Mouse (Mus musculus): Measurements from ENCODE around the gene Vegfa.

Vegfa gene

DNA sequence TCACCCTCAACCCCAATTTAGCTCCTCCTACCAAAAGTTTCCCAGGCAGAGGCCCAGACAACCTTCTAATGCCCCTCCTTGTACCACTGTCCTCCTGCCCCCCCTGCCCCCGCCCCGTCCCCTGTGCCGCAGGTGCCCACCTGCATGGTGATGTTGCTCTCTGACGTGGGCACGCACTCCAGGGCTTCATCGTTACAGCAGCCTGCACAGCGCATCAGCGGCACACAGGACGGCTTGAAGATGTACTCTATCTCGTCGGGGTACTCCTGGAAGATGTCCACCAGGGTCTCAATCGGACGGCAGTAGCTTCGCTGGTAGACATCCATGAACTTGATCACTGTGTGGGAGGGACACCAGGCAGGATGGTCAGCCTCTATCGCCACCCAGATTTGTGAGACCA lies 7.0 kb downstream of the Vegfa start:
- DNase-seq: no peak

DNA sequence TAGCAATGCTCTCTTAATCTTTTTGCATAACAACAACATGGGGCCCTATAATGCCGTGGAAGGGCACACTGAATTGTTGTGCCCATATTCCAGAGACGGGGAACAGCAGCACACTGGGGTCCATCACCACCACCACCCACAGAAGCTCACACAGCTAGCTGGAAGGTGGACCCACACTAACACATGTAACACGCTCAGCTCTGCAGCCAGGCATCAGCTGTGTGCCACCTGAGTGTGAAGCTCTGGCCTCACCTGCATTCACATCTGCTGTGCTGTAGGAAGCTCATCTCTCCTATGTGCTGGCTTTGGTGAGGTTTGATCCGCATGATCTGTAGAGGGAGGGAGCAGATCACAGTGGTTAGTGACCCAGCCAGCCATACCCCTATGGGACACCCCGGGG lies 8.0 kb downstream of the Vegfa start:
- DNase-seq: no peak

DNA sequence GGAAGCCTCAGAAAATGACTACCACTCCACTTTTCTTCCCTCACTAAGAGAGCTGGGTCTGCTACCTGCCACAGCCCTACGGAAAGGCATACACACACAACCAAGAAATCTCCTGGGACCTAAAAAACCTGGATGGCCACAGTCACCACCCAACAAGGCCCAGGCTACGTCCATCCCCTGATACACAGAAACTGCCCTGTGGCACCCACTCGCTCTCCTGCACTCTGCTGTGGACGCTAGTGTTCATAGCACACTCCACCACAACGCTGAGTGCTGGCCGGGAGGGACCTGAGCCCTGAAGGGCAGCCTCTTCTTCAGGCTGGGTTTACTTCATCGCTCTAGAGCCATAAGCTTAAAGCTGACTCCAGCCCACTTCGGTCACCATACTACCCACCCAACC lies 8.6 kb downstream of the Vegfa start:
- no peak for DNase-seq

DNA sequence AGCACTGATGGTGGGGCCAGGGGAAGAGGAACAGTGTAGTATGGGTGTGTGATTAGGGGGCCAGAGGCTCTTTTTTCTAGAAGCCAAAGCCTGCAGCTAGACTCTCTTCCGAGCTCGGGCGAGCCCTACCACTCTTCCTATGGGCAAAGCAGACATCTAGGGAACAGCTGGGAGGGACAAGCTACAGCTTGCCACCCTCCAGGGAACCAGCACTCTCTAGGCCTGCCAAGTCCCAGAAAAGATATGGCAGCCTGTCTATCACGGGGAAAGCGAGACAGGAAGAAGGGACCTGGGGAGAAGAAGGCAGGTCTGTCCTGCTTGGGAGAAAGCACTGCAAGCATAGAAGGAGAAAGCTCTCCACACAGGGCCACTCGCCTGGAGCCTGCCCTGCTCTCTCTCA lies 9.2 kb downstream of the Vegfa start:
- DNase-seq: peak; percentile 48 to 51

DNA sequence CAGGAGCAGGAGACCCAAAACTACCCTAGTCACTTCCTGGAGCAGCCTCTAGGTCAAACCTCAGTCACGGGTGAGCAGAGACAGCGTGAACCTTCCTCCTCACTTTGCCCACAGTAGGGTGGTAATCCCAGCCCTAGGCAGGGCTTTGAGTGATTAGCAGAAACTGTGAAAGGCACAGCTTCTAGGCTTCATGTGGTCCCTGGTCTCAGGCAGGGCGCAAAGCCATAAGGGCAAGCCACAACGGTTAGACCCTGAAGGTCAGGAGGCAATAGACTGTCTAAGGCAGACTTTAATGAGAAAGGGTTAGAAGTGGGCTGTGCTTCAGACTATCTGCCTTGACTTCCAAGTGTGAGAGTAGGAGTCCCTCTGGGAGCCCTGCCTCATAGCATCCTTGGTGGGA lies 9.7 kb downstream of the Vegfa start:
- no peak for DNase-seq

DNA sequence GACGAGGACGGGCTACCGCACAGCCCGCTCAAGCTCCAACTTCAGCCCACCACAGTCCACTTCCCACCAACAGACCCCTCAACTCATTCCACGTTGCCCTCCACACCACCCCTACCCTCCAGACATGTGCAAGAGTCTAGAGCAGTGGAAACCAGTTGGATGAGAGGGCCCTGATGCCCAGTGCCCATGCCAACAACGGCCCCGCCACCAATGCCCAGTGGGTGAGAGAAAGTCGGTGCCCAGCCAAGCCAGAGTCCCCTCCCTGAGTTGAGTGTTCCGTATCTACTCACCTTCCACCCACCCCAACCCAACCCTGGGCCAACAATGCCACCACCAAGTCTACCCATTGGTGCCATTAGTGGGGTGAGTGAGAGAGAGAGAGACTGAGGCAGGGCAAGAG lies 10.4 kb downstream of the Vegfa start:
- DNase-seq: no peak

DNA sequence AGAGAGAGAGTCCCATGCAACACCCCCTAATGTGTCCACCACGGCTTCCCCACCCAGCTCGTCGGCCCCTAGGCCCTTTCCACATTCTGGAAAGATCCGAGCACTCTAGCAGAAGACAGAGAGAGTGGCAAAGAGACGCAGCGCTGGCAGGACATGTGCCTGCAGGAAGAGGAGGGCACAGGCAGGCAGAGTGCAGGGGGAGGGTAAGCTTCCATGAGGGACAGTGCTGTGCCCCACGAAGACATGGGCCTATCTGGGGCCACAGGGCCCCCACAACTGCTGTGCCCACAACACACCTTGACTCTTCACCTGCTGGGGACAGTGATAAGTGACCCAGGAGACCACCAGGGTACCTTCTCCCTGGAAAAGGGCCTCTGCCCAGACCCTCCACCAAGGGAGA lies 11.0 kb downstream of the Vegfa start:
- DNase-seq: no peak

DNA sequence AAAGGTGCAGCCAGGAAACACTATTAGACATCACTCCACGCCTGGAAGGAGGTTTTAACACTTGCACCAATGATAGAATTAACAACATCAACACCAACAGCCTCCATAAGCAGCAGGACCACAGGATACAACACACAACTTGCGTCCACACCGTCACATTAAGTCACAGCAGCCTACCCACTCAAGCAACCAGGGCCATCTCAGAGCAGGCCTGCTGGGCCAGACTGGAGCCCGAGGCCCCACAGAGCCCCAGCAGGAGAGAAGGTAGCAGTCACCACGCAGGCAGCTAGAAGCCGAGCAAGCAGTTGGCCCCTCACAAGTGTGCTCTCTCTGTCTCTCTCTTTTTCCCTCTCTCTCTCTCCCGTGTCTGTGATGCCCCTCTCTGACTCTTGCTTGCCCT lies 11.6 kb downstream of the Vegfa start:
- no peak for DNase-seq

DNA sequence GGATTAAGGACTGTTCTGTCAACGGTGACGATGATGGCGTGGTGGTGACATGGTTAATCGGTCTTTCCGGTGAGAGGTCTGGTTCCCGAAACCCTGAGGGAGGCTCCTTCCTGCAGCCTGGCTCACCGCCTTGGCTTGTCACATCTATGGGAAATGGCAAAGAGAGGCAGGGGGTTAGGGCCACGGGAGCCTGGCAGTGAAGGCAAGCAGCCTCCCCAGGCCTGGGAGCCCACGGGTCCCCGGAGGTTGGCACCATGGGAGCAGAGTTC lies 13.5 kb downstream of the Vegfa start:
- DNase-seq: no peak

DNA sequence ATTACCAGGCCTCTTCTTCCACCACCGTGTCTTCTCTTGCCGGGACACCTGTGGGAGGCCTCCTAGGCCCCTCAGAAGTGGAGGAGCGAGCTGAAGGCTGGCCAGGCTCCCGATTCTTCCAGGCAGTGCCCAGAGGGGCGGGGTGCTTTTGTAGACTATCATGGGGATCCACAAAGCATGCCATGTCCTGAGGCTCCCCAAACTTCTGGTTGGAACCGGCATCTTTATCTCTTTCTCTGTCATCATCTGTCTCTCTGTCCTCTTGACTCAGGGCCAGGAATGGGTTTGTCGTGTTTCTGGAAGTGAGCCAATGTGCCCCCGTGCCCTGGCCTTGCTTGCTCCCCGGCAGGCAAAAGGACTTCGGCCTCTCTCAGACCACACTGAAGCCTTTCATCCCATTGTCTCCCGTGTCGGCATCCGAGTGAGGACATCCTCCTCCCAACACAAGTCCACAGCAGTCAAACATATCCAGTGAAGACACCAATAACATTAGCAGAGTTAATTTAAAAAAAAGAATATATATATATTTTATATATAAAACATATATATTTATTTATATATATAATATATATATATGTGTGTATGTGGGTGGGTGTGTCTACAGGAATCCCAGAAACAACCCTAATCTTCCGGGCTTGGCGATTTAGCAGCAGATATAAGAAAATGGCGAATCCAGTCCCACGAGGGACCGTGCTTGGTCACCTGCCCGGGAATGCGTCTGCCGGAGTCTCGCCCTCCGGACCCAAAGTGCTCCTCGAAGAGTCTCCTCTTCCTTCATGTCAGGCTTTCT lies 14.0 kb downstream of the Vegfa start:
- peak; percentile 29 to 49 for DNase-seq

DNA sequence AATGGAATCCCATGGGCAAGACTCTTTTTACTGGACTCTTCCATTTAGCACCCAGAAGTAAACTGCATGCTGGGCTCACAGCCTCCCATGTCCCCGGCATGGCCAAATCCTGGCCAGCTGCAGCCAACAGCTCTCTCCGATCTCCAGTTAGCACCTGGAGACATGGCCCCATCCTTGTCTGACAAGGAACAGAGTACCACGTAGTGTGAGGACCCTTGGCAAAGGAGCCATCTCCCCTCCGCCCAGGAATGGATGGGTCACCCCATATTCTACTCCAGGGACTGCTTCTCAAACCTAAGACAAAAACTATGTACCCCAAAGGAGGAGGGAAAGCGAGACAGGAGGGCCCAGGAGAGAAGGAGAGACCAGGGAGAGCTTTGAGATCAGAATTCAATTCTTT lies 15.6 kb downstream of the Vegfa start:
- DNase-seq: no peak

DNA sequence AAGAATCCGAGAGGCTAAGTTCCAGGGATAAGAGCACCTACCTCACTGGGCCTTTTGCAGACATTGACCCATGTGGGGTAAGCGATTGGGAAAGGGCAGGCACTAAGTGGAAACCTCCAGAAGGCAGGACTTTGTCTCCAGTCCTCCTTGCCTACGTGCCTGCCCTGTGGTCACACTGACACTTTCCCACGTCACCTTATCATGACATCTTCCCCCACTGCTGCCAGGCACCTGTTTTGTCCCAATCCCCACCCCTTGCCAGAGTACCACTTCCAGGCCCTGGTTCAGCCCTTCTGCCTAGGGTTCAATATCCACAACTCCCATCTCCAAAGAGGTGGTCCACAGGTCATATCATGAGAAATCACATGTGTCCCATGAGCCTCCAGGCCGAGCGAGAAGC lies 16.2 kb downstream of the Vegfa start:
- DNase-seq: no peak

DNA sequence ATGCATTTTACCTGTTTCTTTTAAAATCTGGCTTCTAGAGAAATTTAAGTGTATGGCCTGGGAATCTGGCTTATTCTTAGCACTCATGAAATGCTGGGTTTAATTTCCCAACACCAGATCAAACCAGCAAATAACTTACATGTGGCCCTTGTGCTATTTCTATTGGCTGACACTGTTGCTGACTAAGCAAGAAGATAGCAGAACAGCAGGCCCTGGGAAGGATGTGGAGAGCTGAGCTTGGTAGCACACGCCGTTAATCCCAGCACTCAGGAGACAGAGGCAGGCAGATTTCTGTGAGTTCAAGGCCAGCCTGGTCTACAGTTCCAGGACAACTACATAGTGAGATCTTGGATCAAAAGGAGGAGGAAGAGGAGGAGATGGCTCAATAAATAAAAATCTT lies 17.2 kb downstream of the Vegfa start:
- DNase-seq: no peak

DNA sequence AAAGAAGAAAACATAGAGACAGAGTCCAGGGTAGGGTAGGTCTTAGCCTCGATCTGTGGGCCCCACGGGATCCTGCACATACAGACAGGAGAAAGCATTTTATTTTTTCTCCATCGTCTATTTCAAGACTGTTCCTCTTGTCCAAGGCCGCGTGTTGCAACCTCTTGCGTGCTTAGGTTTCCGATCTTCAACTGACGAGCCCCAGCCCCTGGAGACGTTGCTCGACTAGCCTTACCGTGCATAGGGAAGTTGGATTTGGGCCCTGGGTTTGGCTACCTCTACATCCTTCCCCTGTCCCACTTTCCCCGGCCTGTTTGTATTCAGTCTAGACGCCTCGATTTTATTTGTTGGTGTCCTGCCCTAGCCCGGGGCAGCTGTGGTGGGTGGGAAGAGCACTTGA lies 18.6 kb downstream of the Vegfa start:
- no peak for DNase-seq

DNA sequence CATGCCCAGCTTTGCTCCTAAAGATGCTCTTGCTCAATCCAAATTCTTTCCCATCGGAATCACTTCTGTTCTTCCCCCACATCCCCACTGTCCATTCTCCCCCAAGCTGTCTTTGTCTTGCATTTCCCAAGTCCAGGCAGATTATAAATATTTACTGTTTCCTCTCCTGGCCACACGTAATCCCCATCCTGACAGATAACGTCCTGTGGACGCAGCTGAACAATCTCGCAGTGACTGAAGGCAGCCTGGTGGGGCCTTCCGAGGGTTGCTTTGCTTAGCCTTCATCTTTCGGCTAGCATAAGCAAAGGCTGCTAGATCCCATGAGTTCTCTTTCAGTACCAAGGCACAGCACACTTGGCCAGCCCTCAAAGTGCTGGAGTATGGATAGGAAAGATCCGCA lies 20.0 kb downstream of the Vegfa start:
- no peak for DNase-seq

DNA sequence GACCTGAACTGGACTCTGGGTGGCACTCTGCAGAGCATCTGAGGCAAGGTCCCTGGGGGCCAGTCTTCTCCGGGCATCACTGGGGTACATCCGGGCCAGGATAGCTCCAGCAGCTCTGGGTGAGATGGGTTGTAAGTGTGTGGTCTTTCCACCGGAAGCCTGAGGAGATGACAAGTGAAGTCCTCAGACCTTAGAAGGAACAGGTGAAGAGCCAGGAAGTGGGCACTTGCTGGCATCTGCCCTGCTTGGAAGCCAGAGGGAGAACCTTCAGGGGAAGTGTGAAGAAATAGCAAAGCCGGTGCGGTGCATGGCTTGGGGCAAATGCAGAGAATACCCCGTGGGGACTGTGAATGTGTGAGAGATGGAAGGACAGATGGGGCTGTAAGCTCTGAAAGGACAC lies 21.7 kb downstream of the Vegfa start:
- no peak for DNase-seq

DNA sequence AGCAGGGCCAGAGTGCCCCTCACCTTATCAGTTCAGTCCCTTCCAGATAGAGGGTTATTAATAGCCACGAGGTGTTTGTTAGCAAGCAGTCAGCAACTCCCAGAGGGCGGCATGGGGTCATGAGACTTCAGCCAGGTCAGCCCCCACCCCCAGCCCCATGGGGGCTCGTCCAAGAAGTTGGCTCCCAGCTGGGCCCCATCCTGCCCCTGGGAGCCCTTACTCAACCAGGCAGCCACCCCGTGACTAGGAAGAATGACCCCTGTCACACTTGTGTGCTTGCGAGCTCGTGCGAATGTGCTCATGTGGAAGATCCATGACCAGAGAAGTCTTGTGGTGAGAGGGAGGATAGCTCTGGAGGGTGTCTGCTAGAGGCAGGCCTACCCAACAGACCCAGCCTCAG lies 23.0 kb downstream of the Vegfa start:
- DNase-seq: no peak

DNA sequence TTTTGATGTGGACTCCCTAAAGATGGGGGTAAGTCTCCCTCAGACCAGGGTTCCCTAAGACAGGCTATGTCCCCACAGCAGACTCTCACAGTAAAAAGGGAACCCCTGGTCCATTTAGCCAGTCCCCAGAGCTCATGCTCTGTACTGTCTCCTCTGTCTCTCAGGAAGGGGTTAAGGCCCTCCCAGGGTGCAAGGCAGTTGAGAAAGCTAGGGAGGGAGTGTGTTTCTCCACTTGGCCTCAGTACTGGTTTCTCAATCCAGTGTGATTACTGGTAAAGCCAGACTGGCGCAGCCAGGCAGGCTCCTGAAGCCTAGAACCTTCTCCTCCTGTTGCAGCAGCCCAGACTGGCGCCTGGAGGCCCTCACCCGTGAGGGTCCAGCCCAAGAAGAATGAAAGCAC lies 26.7 kb downstream of the Vegfa start:
- no peak for DNase-seq

DNA sequence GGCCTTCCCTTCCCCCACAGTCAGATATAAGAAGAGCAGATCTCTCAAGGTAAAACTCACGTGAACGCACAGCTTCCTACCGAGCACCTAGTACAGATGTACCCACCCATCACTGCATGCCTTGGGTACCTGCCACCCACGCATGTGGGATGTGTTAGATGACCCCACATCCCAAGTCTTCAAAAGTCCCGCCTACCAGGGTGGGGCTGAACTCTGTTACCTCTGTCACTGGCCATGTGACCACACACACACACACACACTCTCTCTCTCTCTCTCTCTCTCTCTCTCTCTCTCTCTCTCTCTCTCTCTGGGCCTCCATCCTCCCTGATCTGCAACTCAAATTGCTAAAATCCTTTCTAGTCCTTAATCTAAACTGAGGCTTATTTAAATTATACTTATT lies 27.7 kb downstream of the Vegfa start:
- DNase-seq: no peak

DNA sequence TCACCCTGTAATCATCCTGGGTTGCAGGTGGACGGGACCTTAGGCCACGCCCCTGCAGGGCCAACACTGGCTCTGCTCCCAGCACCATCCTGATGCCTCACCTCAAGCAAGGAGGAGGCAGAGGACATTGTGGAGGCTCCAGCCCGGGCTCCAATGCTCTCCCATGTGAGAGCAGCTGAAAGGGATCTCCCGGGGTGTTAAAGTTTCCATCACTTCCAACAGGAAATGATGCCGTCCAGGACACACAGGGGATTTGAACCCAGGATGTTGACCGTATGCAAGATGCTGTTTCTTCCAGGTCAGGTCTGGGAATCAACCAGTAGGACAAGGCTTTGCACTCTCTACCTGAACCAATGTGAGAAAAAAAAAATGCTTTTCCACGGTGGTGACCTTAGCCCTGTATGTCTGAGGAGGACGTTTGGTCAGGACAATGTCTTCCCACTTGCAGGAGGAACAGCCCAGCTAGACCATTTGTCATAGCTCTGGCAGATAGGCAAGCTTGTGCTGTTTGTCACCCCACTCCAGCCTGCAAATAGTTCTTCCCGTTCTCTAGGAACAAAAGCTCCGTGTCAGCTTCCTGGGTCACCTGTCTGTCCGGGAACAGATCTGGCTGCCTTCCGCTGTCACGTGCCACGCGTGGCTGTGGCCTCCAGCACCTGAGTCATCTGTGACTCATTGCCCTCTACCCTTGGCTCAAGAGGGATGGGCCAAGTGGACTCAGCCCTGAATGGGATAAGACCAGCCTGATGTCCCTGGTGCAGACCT lies 28.3 kb downstream of the Vegfa start:
- DNase-seq: no peak

DNA sequence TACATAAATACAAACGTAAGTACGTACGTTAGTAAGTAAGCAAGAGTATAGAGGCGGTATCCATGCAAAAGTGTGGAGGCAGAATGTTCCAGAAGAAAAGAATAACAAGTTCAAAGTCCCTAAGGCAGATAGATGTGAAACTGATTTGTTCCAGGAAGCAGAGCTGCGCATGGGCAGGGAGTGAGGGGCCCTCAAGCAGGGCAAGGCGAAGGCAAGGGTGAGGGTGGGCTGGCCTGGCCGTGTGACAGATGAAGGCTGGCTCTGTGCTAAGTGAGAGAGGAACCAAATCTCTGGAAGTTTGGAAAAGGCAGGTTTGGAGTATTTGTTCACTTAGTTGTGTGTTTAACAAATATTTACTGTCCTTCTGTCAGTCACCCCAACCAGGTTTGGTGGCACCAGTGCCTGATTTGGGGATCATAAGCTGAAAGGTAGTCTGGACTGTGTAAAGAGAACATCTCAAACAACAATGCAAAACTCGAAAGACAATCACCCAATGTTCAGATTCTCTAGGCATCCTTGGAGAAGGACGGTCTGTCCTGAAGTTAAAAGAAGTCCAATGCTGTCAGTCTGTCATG lies 32.7 kb downstream of the Vegfa start:
- DNase-seq: no peak

DNA sequence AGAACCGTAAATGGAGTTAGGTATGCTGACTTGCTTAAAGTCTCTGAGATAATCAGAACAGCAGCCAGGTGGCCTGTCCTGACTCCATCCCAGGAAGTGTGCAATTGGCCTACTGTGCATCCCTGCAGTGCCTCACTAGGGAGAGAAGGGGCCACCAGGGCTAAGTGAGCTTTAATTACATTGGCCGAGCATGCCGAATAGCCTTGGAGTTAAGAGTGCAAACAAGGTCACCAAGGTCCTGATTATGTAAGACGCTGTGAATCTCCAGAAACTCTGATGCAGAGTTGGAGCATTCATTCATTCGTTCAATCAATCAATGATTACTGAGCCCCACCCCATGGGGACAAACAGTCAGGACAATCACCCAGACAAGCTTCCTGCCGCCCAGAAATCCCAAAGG lies 33.8 kb downstream of the Vegfa start:
- no peak for DNase-seq

DNA sequence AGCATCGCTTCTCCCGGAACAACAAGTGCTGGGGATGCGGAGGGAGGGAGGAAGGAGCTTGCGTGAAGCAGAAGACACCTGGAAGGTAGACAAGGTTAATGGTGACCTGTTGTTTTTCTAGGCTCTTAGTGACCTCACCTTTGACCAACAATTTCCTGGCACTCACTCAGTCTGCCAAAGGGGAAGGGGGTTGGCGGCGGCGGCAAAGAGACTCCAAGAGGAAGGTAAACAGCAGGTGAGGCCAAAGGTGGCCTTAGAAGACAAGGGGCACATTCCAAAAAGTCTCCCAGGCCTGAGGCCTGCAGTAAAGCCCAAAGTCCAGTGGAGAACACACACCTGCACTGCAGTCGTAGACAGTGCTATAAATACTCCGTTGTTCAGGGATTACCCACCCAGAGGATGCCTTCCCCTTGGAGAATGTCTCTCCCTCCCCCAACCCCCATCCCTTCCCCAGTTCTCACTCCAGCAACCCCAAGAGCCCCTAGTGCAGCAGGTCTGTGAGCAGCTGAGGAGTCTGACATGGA lies 35.2 kb downstream of the Vegfa start:
- no peak for DNase-seq

DNA sequence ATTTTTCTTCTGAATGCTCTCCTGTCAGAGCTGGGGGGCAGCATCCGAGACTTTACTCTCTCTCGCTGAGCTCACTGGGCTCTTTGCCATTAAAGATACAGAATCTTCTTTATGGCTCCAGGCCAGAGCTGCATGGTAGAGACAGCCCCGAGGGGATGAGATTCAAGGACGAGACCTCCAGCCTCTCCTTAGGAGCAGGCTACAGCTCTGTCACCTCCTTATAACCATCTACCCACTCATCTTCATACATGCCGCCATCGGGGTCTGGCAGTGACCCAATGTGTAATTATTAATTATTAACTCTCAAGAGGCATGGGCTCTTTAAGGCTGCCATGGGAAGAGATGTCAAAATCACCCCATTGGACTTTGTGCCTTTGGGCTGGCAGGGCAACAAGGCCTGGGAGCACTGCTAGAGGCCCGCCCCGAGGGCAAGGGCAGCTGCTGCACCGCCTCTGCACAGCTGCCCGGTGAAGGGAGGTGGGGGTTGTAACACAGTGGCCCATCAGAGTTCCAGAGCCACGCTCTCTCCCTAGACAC lies 37.8 kb downstream of the Vegfa start:
- peak; percentile 9 to 11 for DNase-seq

All from cerebellum, postnatal 14 days (tissue).